Comparison of ENCODE assay signal across 10 mouse cellular contexts in genomic region chr5:143669393-143669792, GRCm38 (mm10). TPM values are rescaled to one million over a fixed set of nuclear protein-coding genes. Genes with fewer than 3 reads are reported as not detected.
DNase-seq lines count a peak whose midpoint lies in the region; ATAC-seq and TF ChIP-seq lines count a peak whose summit lies in the region.
"Had no signal": no experiment of that assay in that cellular context is flagged by ENCODE, and none has a peak within 500 bp of the region (broad histone marks: within the 10 kb centered on the region; RNA-seq: fewer than 3 reads in every experiment).

No protein-coding gene starts in this region.

- peaks cover 10% of the 10 kb centered on the region for H3K4me1 ChIP-seq in lung, embryonic 14.5 days (ENCODE audit: insufficient read depth)
- H3K4me1 ChIP-seq in embryonic facial prominence, embryonic 10.5 days: peaks cover 18% of the 10 kb centered on the region
- peaks cover 37% of the 10 kb centered on the region for H3K4me1 ChIP-seq in liver, embryonic 16.5 days (ENCODE audit: control insufficient read depth, low read depth, low read length)
- H3K4me1 ChIP-seq in thymus, adult 2 months (replicated peaks; ENCODE audit: control insufficient read depth, insufficient read depth, low read length): no peaks in the 10 kb centered on the region

- peak overlapping the region; percentile 19; the same call in 1 of the 2 replicates for H3K27ac ChIP-seq in lung, embryonic 14.5 days (ENCODE audit: low read depth)
- H3K27ac ChIP-seq in embryonic facial prominence, embryonic 10.5 days (replicated peaks): peak overlapping the region; percentile 54
- H3K27ac ChIP-seq in liver, embryonic 16.5 days (ENCODE audit: low read length): 0 out of 2 replicates have a peak overlapping the region, but pooled peaks have one; percentile 23
- no peak overlapping the region for H3K27ac ChIP-seq in thymus, adult 2 months (ENCODE audit: control insufficient read depth, insufficient read depth, low read length)

- 34% methylated on average over 2 of the region's 2 CpGs for WGBS in lung, embryonic 14.5 days
- 37% methylated on average over 2 of the region's 2 CpGs for WGBS in embryonic facial prominence, embryonic 10.5 days
- 43% methylated on average over 2 of the region's 2 CpGs for WGBS in liver, embryonic 16.5 days (ENCODE audit: insufficient replicate concordance)
- WGBS in thymus, adult 2 months: 59% methylated on average over 2 of the region's 2 CpGs

- peak; percentile 47 for DNase-seq in embryo, embryonic 10 days (ENCODE audit: low spot score)
- DNase-seq in embryo, embryonic 10.5 days (ENCODE audit: low spot score): no peak
- DNase-seq in lung, embryonic 14.5 days: no peak
- DNase-seq in lung, postnatal 14 days: no peak
- peak; percentile 31 for DNase-seq in embryonic facial prominence, embryonic 10.5 days (ENCODE audit: low spot score)
- DNase-seq in c-Kit-positive CD71-positive TER-119-positive erythroid progenitor cells, embryonic 14.5 days (ENCODE audit: low spot score): no peak
- DNase-seq in thymus, adult 2 months: no peak
- DNase-seq: B cell, adult 2 months had no signal

- H3K36me3 ChIP-seq in lung, embryonic 14.5 days (ENCODE audit: insufficient read depth): no peaks in the 10 kb centered on the region
- no peaks in the 10 kb centered on the region for H3K36me3 ChIP-seq in embryonic facial prominence, embryonic 10.5 days (replicated peaks)
- H3K36me3 ChIP-seq in liver, embryonic 16.5 days (ENCODE audit: control insufficient read depth, insufficient read depth): no peaks in the 10 kb centered on the region
- no peaks in the 10 kb centered on the region for H3K36me3 ChIP-seq in thymus, adult 2 months (ENCODE audit: control insufficient read depth, insufficient read depth, low read length)
- H3K36me3 ChIP-seq: neural tube, embryonic 13.5 days had no signal

- H3K4me2 ChIP-seq in lung, embryonic 14.5 days: no peak overlapping the region
- no peak overlapping the region for H3K4me2 ChIP-seq in liver, embryonic 16.5 days (ENCODE audit: low read depth, low read length)
- H3K4me2 ChIP-seq: neural tube, embryonic 13.5 days had no signal

- no peak overlapping the region for H3K9ac ChIP-seq in lung, embryonic 14.5 days
- H3K9ac ChIP-seq in liver, embryonic 16.5 days (ENCODE audit: low read depth, low read length): no peak overlapping the region
- H3K9ac ChIP-seq: neural tube, embryonic 13.5 days had no signal

- ATAC-seq in lung, embryonic 14.5 days (ENCODE audit: insufficient read depth): 0 out of 2 replicates have a peak, but pooled peaks have one; percentile 13
- no peak for ATAC-seq in liver, embryonic 16.5 days (ENCODE audit: low read depth)

- no peak for TF ChIP-seq POLR2A in thymus, adult 2 months (IDR thresholded peaks at IDR 0.05; ENCODE audit: control insufficient read depth, extremely low read depth, insufficient read depth, low read length, poor library complexity)

- no peak overlapping the region for H3K4me3 ChIP-seq in lung, embryonic 14.5 days (ENCODE audit: low read depth, low read length)
- H3K4me3 ChIP-seq in embryonic facial prominence, embryonic 10.5 days: no peak overlapping the region
- H3K4me3 ChIP-seq in liver, embryonic 16.5 days (ENCODE audit: low read depth, low read length): no peak overlapping the region
- no peak overlapping the region for H3K4me3 ChIP-seq in thymus, adult 2 months (ENCODE audit: control insufficient read depth, insufficient read depth, low read length)
- H3K4me3 ChIP-seq: neural tube, embryonic 13.5 days had no signal

- TF ChIP-seq CTCF in lung, embryonic 14.5 days (IDR thresholded peaks at IDR 0.05; ENCODE audit: low read depth): peak; percentile 40
- TF ChIP-seq CTCF in thymus, adult 2 months (IDR thresholded peaks at IDR 0.05; ENCODE audit: borderline replicate concordance, control insufficient read depth, extremely low read depth, insufficient read depth, low read length, poor library complexity): no peak

- H3K27me3 ChIP-seq in lung, embryonic 14.5 days (ENCODE audit: insufficient read depth, low read length): no peaks in the 10 kb centered on the region
- H3K27me3 ChIP-seq in embryonic facial prominence, embryonic 10.5 days (replicated peaks; ENCODE audit: low read depth, poor library complexity, severe bottlenecking): no peaks in the 10 kb centered on the region
- H3K27me3 ChIP-seq in liver, embryonic 16.5 days (ENCODE audit: control insufficient read depth, insufficient read depth, low read depth, low read length): no peaks in the 10 kb centered on the region
- H3K27me3 ChIP-seq in thymus, adult 2 months (ENCODE audit: control insufficient read depth, insufficient read depth, low read length): no peaks in the 10 kb centered on the region
- H3K27me3 ChIP-seq: neural tube, embryonic 13.5 days had no signal

- H3K9me3 ChIP-seq in lung, embryonic 14.5 days (ENCODE audit: low read depth, low read length): no peaks in the 10 kb centered on the region
- H3K9me3 ChIP-seq in embryonic facial prominence, embryonic 10.5 days: no peaks in the 10 kb centered on the region
- no peaks in the 10 kb centered on the region for H3K9me3 ChIP-seq in liver, embryonic 16.5 days (replicated peaks; ENCODE audit: control insufficient read depth, low read length)
- H3K9me3 ChIP-seq: neural tube, embryonic 13.5 days had no signal

RNA-seq across cellular contexts. Expression of gene Cyth3, which starts 47.1 kb away (rescaled TPM):
- polyA plus RNA-seq in lung, embryonic 14.5 days (2014; fragmentation: Nextera tagmentation; extraction: Ambion mirVana): 48.3 and 52.0 TPM in 2 replicates
- 40.4 and 48.1 TPM in 2 replicates for polyA plus RNA-seq in embryonic facial prominence, embryonic 10.5 days (2016; fragmentation: Nextera tagmentation; extraction: Ambion mirVana)
- polyA plus RNA-seq in liver, embryonic 16.5 days (2015; fragmentation: Nextera tagmentation; extraction: Ambion mirVana): 34.7 and 35.9 TPM in 2 replicates
- 12.9 and 13.4 TPM in 2 replicates for polyA plus RNA-seq in thymus, adult 2 months (2012; rRNA removed)

Comparison
In these comparisons a context has a peak if more than half of its experiments do, and no peak if none do; other contexts are left out.
1. DNase-seq: peak in embryo, embryonic 10 days (single experiment) and embryonic facial prominence, embryonic 10.5 days (single experiment); none in embryo, embryonic 10.5 days (single experiment), lung, embryonic 14.5 days (single experiment), lung, postnatal 14 days (single experiment), c-Kit-positive CD71-positive TER-119-positive erythroid progenitor cells, embryonic 14.5 days (single experiment) and thymus, adult 2 months (single experiment).